Mouse (Mus musculus) macrophage (primary cell): ENCODE data around the gene Txnip. TPM values are rescaled to one million over a fixed set of nuclear protein-coding genes. Genes with fewer than 3 reads are reported as not detected.
"Not testable (repeated sequence)": the region's sequence is repeated elsewhere in the genome, so short reads cannot be mapped to it uniquely, and the experiment has no call there.

Experiments
- H3K27ac ChIP-seq: fragments of 350-480 bp; formaldehyde crosslinking; 2 replicates; pipeline ENCODE4 v1.9.0; 2021
- H3K36me3 ChIP-seq: fragments of 350-480 bp; formaldehyde crosslinking; 2 replicates; pipeline ENCODE4 v1.9.0; 2021; ENCODE audit errors: inconsistent target
- H3K4me3 ChIP-seq: fragments of 350-480 bp; formaldehyde crosslinking; 2 replicates; pipeline ENCODE4 v1.9.0; 2021; ENCODE audit errors: inconsistent target
- H3K79me2 ChIP-seq: fragments of 350-480 bp; formaldehyde crosslinking; 2 replicates; pipeline ENCODE4 v1.9.0; 2021; ENCODE audit errors: inconsistent target
- WGBS: methylation state at CpG from one replicate; pipeline ENCODE4 v1.1.7; 2026; ENCODE audit warnings: inconsistent platforms; ENCODE audit not compliant: missing documents; 5-methylcytosine and 5-hydroxymethylcytosine counted together
- polyA plus RNA-seq: library from polyadenylated mRNA; stranded (reverse); fragments of 250-400 nt; gene quantifications from 3 replicates; pipeline ENCODE4 v1.2.4, GENCODE M21; 2018; ENCODE audit warnings: inconsistent platforms
- total RNA-seq, 78 experiments: library from RNA; depleted of rRNA; stranded (reverse); fragments of 250-400 nt; gene quantifications; 1 replicate in 9 of 78; 2 replicates in 24 of 78; 3 replicates in 43 of 78; 4 replicates in 2 of 78; pipeline ENCODE4 v1.2.4; 2018; ENCODE audit warnings: inconsistent platforms in 56 of 78

Txnip gene
- total RNA-seq (2018; cell fraction: chromatin; rRNA removed), result 100 to 1,000 TPM in 9 of 26 experiments, 10 to 100 TPM in 16, 1 to 10 TPM in 1; 8.8 to 741 (median 70.0) TPM
- total RNA-seq (2018; cell fraction: cytosol; rRNA removed), result 100 to 1,000 TPM in 16 of 26 experiments, 10 to 100 TPM in 10; 12.9 to 504 (median 163) TPM
- 100 to 1,000 TPM in 11 of 26 experiments, 10 to 100 TPM in 15; 14.5 to 587 (median 82.2) TPM for total RNA-seq (2018; cell fraction: nucleus; rRNA removed)
- polyA plus RNA-seq, result 198 to 536 TPM (median 239 TPM) in 3 replicates

- Histone ChIP-seq H3K36me3 (peaks cover 17% of the 10 kb centered on the region; the same call in 1 of the 2 replicates), H3K27ac (peak within 1 kb of the TSS; percentile 100), H3K4me3 (peak within 1 kb of the TSS; percentile 98), H3K79me2 (peaks cover 55% of the 10 kb centered on the region)
- 0% methylated on average over 26 of the region's 26 CpGs for WGBS
These were observed at the start of gene Txnip for GRCm38 (mm10) chr3:96557694-96558093. Gene Txnip, plus strand, starts transcription at chr3:96557957.

- H3K79me2 ChIP-seq, H3K36me3 ChIP-seq, H3K27ac ChIP-seq, H3K4me3 ChIP-seq: not testable (repeated sequence)
- 97% methylated on average over 5 of the region's 9 CpGs for WGBS
These were observed 49.8 kb upstream of the Txnip start for GRCm38 (mm10) chr3:96507966-96508365.

DNA sequence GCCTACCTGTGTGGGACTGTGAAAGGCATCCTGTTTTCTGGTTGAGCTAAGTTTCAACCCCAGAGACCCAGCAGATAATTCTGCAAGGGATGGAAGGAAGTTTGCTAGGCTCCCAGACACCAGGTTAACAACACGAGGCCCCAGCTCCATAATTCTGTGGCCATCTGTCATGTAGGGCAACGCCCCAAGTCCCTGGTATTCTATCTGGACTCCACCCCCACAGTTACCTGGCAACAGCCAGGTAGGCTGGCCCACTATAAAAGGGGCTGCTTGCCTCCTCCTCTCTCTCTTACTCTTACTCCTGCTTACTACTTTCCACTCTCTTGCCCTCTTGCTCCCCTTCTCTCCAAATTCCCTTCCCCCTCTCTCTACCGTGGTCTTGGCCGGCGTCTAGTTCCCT, 37.6 kb upstream of the Txnip start:
- Histone ChIP-seq H3K27ac (no peak overlapping the region), H3K36me3 (no peaks in the 10 kb centered on the region), H3K79me2 (no peaks in the 10 kb centered on the region), H3K4me3 (no peak overlapping the region)
- 80% methylated on average over 5 of the region's 5 CpGs for WGBS

DNA sequence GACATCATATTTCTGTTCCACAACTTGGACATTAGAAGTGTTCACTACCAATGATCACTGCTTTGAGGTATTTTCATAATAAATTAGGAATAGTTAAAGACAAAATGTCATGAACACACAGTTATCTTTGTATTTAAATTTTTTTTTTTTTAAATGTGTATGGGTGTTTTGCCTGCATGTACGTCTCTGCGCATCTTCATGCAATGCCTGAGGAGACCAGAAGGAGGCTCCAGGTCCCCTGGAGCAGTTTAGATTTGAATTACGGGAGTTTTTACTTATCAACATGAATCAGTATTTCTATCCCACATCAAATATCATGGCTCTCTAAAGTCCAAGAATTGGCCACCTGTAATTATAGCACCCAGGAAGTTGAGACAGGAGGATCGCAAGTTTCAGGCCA, 35.6 kb upstream of the Txnip start:
- 64% methylated on average over 4 of the region's 4 CpGs for WGBS
- Histone ChIP-seq H3K36me3 (no peaks in the 10 kb centered on the region), H3K4me3 (no peak overlapping the region), H3K27ac (no peak overlapping the region), H3K79me2 (no peaks in the 10 kb centered on the region)

DNA sequence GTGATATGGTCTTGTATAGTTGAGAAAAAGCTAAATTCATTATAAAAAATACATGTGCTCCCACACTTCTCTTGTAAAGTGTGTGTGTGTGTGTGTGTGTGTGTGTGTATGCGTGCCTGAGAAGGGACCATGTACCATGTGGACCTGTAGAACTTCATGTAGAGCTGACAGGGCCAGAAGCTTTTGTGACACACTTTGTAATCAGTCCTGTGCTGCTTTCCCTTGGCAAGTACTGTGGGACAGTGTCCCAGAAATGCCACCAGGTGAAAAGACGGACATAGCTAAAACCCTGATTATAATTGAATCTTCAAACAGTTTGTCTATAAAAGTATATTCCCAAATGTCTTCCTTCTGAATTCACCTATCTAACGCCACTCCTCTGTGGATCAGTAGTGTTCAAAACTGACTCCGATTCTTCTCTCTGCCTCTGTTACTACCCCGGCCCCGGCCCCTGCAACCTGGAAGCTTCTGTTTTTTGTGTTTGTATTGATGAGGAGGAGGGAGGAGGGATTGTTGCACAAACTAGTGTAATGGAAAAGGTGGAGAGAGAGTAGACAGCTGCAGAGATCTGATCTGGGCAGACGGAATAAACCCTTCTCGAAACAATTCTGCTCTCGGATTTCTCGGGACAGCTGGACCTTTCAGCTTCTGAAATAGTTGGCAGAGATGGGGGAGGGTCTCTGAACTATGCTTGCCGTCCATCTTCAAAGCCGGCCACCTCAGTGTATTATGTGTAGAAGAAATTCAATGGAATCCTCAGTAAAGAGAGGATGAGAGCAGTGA, 33.5 kb upstream of the Txnip start:
- Histone ChIP-seq H3K36me3 (no peaks in the 10 kb centered on the region), H3K4me3 (no peak overlapping the region), H3K27ac (no peak overlapping the region), H3K79me2 (no peaks in the 10 kb centered on the region)
- 91% methylated on average over 12 of the region's 12 CpGs for WGBS

DNA sequence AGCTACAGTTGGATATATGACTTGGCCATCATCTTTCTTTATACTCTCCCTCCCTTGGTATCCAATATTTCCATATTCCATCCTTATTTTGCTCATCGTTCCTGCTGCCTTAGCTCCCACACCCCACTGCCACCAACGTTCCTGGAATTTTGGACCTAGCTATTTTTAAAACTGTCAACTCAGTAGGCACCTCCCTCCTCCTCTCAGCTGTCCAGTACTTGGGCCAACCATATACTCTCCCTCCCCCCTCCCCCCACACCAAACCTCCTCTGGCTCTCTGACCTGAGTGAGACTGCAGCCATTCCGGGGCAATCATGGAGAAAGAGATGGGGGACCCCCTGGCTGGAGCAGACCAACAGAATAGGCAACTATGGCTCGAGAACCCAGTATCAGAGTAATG, 32.8 kb upstream of the Txnip start, which contains the start of gene Hfe2:
Gene Hfe2 (plus strand): TSS at position 259 of the 400 bp plus-strand sequence.
- Histone ChIP-seq H3K4me3 (no peak within 1 kb of the TSS), H3K79me2 (no peaks in the 10 kb centered on the region), H3K36me3 (no peaks in the 10 kb centered on the region), H3K27ac (no peak within 1 kb of the TSS)
- 74% methylated on average over 3 of the region's 4 CpGs for WGBS

DNA sequence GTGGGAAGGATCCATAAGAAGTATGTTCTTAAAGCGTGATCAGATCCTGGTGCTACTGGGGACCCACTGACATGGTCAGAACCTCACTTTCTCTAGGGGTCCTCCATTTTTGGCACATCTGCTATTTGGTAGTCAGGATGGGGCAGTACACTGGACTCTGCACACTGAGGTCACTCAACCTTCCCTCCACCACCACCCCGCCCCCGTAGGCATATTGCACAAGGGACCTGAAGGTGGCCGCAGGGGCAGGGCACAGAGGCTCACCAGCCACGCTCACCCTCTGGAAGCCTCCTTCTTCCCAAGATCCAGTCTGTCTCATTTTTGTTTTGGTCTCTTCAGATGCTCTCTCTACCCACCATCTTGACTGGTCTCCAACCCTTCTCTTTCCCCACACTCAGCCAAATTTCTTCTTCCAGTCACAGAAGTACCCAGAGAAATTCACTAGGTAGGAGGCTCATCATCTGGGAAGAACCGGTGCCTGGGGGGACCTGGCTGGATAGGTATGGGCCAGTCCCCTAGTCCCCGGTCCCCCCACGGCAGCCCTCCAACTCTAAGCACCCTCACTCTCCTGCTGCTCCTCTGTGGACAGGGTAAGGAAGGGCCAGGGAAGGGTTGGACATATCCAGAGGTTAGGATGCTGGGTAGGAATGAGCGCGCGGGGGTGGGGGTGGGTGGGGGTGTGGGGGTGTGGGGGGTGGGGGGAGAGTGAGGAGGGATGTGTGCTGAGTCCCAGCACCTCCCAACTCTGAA, 31.6 kb upstream of the Txnip start:
- 85% methylated on average over 6 of the region's 11 CpGs for WGBS
- no peak overlapping the region for H3K4me3 ChIP-seq
- no peaks in the 10 kb centered on the region for H3K36me3 ChIP-seq
- H3K27ac ChIP-seq, result no peak overlapping the region
- H3K79me2 ChIP-seq, result no peaks in the 10 kb centered on the region

DNA sequence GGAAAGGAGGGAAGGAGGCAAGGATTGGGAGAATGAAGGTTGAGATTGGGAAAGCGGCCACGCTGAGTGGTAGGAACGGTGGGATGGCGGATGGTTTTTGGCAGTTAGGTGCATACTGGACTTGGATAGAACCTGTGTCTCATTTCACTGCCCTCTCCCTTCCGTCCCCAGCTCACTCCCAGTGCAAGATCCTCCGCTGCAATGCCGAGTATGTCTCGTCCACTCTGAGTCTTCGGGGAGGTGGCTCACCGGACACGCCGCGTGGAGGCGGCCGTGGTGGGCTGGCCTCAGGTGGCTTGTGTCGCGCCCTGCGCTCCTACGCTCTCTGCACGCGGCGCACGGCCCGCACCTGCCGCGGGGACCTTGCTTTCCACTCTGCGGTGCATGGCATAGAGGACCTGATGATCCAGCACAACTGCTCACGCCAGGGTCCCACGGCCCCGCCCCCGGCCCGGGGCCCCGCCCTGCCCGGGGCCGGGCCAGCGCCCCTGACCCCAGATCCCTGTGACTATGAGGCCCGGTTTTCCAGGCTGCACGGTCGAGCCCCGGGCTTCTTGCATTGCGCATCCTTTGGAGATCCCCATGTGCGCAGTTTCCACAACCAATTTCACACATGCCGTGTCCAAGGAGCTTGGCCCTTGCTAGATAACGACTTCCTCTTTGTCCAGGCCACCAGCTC, 30.8 kb upstream of the Txnip start:
- 8% methylated on average over 44 of the region's 44 CpGs for WGBS
- no peak overlapping the region for H3K27ac ChIP-seq
- H3K4me3 ChIP-seq, result no peak overlapping the region
- no peaks in the 10 kb centered on the region for H3K36me3 ChIP-seq
- no peaks in the 10 kb centered on the region for H3K79me2 ChIP-seq

DNA sequence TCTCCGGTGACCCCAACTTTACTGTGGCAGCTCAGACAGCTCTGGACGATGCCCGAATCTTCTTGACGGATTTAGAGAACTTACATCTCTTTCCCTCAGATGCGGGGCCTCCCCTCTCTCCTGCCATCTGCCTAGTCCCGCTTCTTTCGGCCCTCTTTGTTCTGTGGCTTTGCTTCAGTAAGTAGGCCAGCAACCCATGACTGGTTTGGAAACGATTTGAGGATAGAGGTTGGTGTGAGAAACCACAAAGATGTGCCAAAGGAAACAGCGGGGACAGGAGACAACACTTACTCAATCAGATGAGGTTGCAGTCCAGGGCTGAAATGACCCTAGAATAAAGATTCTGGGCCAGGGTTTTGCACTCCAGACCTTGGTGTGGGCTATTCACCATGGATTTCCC, 29.3 kb upstream of the Txnip start:
- H3K27ac ChIP-seq, result no peak overlapping the region
- 58% methylated on average over 8 of the region's 9 CpGs for WGBS
- no peaks in the 10 kb centered on the region for H3K36me3 ChIP-seq
- no peak overlapping the region for H3K4me3 ChIP-seq
- no peaks in the 10 kb centered on the region for H3K79me2 ChIP-seq

DNA sequence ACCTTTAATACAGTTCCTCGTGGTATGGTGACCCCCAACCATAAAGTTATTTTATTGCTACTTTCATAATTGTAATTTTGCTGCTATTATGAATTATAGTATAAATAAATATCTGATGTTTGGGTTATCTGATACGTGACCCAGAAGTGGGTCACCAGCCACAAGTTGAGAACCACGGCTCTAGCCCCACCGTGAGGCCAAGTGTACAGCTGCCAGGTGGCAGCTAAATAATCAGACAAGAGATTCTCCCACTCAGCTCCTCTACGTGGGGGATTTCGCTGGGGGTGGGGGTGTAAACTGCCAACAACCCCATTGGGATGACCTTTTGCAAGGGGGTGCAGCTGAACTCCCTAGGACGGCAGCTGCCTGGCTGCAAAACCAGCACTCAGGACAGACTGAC, 25.7 kb upstream of the Txnip start:
- 71% methylated on average over 7 of the region's 7 CpGs for WGBS
- H3K27ac ChIP-seq, result no peak overlapping the region
- H3K79me2 ChIP-seq, result no peaks in the 10 kb centered on the region
- H3K36me3 ChIP-seq, result no peaks in the 10 kb centered on the region
- no peak overlapping the region for H3K4me3 ChIP-seq

- no peak overlapping the region for H3K4me3 ChIP-seq
- H3K79me2 ChIP-seq, result no peaks in the 10 kb centered on the region
- H3K36me3 ChIP-seq, result no peaks in the 10 kb centered on the region
- H3K27ac ChIP-seq, result no peak overlapping the region
- 69% methylated on average over 2 of the region's 2 CpGs for WGBS
These were observed 23.5 kb upstream of the Txnip start for GRCm38 (mm10) chr3:96534300-96534699.

DNA sequence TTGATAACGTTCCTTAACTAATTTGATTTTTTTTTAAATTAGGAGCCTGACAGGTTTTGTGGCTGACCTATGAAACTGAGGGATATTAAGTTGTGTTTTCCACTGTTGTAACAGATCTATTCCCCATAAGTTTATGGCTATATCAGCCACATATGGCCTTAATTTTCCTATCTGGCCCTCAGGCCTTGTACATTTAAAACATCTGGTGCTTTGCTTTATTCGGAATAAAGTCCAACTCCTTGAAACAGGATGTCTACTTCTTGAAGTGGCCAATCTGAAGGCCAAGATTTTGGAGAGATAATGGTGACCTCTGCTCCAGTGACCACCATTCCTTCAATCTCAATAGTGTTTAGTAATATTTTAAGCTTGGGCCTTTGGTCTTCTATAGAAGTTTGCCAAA, 18.4 kb upstream of the Txnip start:
- H3K27ac ChIP-seq, result no peak overlapping the region
- no peaks in the 10 kb centered on the region for H3K79me2 ChIP-seq
- WGBS, result 91% methylated on average over 2 of the region's 2 CpGs
- no peak overlapping the region for H3K4me3 ChIP-seq
- no peaks in the 10 kb centered on the region for H3K36me3 ChIP-seq

GRCm38 (mm10) chr3:96540740-96541139, 17.0 kb upstream of the Txnip start:
- Histone ChIP-seq H3K36me3 (no peaks in the 10 kb centered on the region), H3K79me2 (no peaks in the 10 kb centered on the region), H3K4me3 (no peak overlapping the region), H3K27ac (no peak overlapping the region)
- WGBS, result 74% methylated on average over 6 of the region's 6 CpGs

GRCm38 (mm10) chr3:96541328-96542078, 16.3 kb upstream of the Txnip start:
- Histone ChIP-seq H3K79me2 (no peaks in the 10 kb centered on the region), H3K27ac (no peak overlapping the region), H3K4me3 (no peak overlapping the region), H3K36me3 (no peaks in the 10 kb centered on the region)
- WGBS, result 55% methylated on average over 14 of the region's 14 CpGs
